12 mouse cellular contexts compared by ENCODE assay signal in genomic region chr8:11270826-11271225, GRCm38 (mm10). TPM values are rescaled to one million over a fixed set of nuclear protein-coding genes. Genes with fewer than 3 reads are reported as not detected.
DNase-seq lines count a peak whose midpoint lies in the region; ATAC-seq and TF ChIP-seq lines count a peak whose summit lies in the region.
"Had no signal": no experiment of that assay in that cellular context is flagged by ENCODE, and none has a peak within 500 bp of the region (broad histone marks: within the 10 kb centered on the region; RNA-seq: fewer than 3 reads in every experiment).

No protein-coding gene starts in this region.

- H3K79me2 ChIP-seq in liver, adult 2 months (ENCODE audit: control insufficient read depth, insufficient read depth, low read length) = peaks cover 3% of the 10 kb centered on the region; the same call in 1 of the 2 replicates

- no peak overlapping the region for H3K4me3 ChIP-seq in liver, adult 2 months (ENCODE audit: insufficient read depth, low read depth, low read length)
- H3K4me3 ChIP-seq in forebrain, embryonic 12.5 days (replicated peaks) = no peak overlapping the region
- H3K4me3 ChIP-seq: limb, embryonic 15.5 days; neural tube, embryonic 12.5 days had no signal

- no peak for ATAC-seq in forebrain, embryonic 12.5 days (ENCODE audit: low FRiP score)

- H3K9me3 ChIP-seq in forebrain, embryonic 12.5 days = no peaks in the 10 kb centered on the region
- H3K9me3 ChIP-seq: limb, embryonic 15.5 days; neural tube, embryonic 12.5 days had no signal

- TF ChIP-seq CTCF in liver, adult 2 months (IDR thresholded peaks at IDR 0.05; ENCODE audit: low read depth, low read length) = no peak

- 67% methylated on average over 6 of the region's 6 CpGs for WGBS in liver, adult 2 months
- WGBS in forebrain, embryonic 12.5 days = 80% methylated on average over 6 of the region's 6 CpGs

- no peak for TF ChIP-seq POLR2A in liver, adult 2 months (IDR thresholded peaks at IDR 0.05; ENCODE audit: extremely low read depth, insufficient read depth, low read length)

- 0 out of 2 replicates have a peak overlapping the region, but pooled peaks have one; percentile 5 for H3K27ac ChIP-seq in liver, adult 2 months (replicated peaks; ENCODE audit: insufficient read depth, low read depth, low read length)
- no peak overlapping the region for H3K27ac ChIP-seq in forebrain, embryonic 12.5 days
- H3K27ac ChIP-seq: hindbrain, embryonic 14.5 days; limb, embryonic 15.5 days; neural tube, embryonic 12.5 days had no signal

- no peak overlapping the region for H3K9ac ChIP-seq in liver, adult 2 months (ENCODE audit: low read depth, low read length)
- H3K9ac ChIP-seq in forebrain, embryonic 12.5 days = no peak overlapping the region
- H3K9ac ChIP-seq: hindbrain, embryonic 14.5 days; limb, embryonic 15.5 days; neural tube, embryonic 12.5 days had no signal

- no peak overlapping the region for H3K4me2 ChIP-seq in forebrain, embryonic 12.5 days
- H3K4me2 ChIP-seq: hindbrain, embryonic 14.5 days; limb, embryonic 15.5 days; midbrain, embryonic 11.5 days; neural tube, embryonic 12.5 days had no signal

- peak; percentile 50 for DNase-seq in liver, adult 2 months (ENCODE audit: extremely low read depth, low read depth, low spot score)
- no peak for DNase-seq in liver
- peak; percentile 88 for DNase-seq in heart, adult 8-10 months (ENCODE audit: low spot score)
- peak; percentile 74 for DNase-seq in kidney, postnatal 10 days
- DNase-seq in cerebellum, adult 11-12 months = no peak
- no peak for DNase-seq in testis, postnatal 14 days (ENCODE audit: low spot score)
- DNase-seq: thymus, adult 18-20 months had no signal

- H3K4me1 ChIP-seq in liver, adult 2 months (ENCODE audit: control insufficient read depth, insufficient read depth, low read length) = peaks cover 5% of the 10 kb centered on the region; the same call in 1 of the 2 replicates
- H3K4me1 ChIP-seq in forebrain, embryonic 12.5 days = 0 out of 2 replicates have a peak, but pooled peaks cover 4% of the 10 kb centered on the region
- H3K4me1 ChIP-seq: neural tube, embryonic 12.5 days had no signal

- peaks cover 2% of the 10 kb centered on the region; the same call in 1 of the 2 replicates for H3K36me3 ChIP-seq in liver, adult 2 months (ENCODE audit: control insufficient read depth, insufficient read depth, low read length)
- H3K36me3 ChIP-seq in forebrain, embryonic 12.5 days (replicated peaks) = no peaks in the 10 kb centered on the region
- H3K36me3 ChIP-seq: limb, embryonic 15.5 days; neural tube, embryonic 12.5 days had no signal

- H3K27me3 ChIP-seq in liver, adult 2 months (ENCODE audit: control insufficient read depth, insufficient read depth, low read length) = no peaks in the 10 kb centered on the region
- no peaks in the 10 kb centered on the region for H3K27me3 ChIP-seq in forebrain, embryonic 12.5 days
- H3K27me3 ChIP-seq: neural tube, embryonic 12.5 days had no signal

RNA-seq across cellular contexts. Expression of gene Col4a2, which starts 41.8 kb away (rescaled TPM):
- total RNA-seq in liver, adult 2 months (2014; rRNA removed) = 7.7 and 10.9 TPM in 2 replicates
- polyA plus RNA-seq in liver, adult 2 months (2012; rRNA removed) = 6.1 and 8.0 TPM in 2 replicates
- 100 to 1,000 TPM in 3 of 4 experiments, 10 to 100 TPM in 1; 93.1 to 141 (median 113) TPM for total RNA-seq in heart, adult 8-10 months (2022)
- 50.0 and 51.3 TPM in 2 replicates for polyA plus RNA-seq in forebrain, embryonic 12.5 days (2016; fragmentation: Nextera tagmentation; extraction: Ambion mirVana)

RNA-seq across cellular contexts. Expression of gene Col4a1, which starts 41.8 kb away (rescaled TPM):
- 25.7 and 28.3 TPM in 2 replicates for total RNA-seq in liver, adult 2 months (2014; rRNA removed)
- 21.8 and 29.1 TPM in 2 replicates for polyA plus RNA-seq in liver, adult 2 months (2012; rRNA removed)
- total RNA-seq in heart, adult 8-10 months (2022) = 100 to 1,000 TPM; 136 to 221 (median 183) TPM
- polyA plus RNA-seq in forebrain, embryonic 12.5 days (2016; fragmentation: Nextera tagmentation; extraction: Ambion mirVana) = 100 and 102 TPM in 2 replicates

Comparison
In these comparisons a context has a peak if more than half of its experiments do, and no peak if none do; other contexts are left out.
1. DNase-seq: peak in liver, adult 2 months (single experiment), heart, adult 8-10 months (single experiment) and kidney, postnatal 10 days (single experiment); none in liver (single experiment), cerebellum, adult 11-12 months (single experiment) and testis, postnatal 14 days (single experiment).